Mouse (Mus musculus): ENCODE measurements around the gene Dpyd. TPM values are rescaled to one million over a fixed set of nuclear protein-coding genes. Genes with fewer than 3 reads are reported as not detected.

Gene Dpyd
- total and polyA plus RNA-seq, 3 experiments: 2.0 to 4.5 (median 4.3) TPM

- no peaks in the 10 kb centered on the region for H3K27me3 ChIP-seq (ENCODE audit: control insufficient read depth, insufficient read depth, low read length)
- no peak overlapping the region for H3K4me3 ChIP-seq
- H3K36me3 ChIP-seq (ENCODE audit: control insufficient read depth, insufficient read depth, low read length): no peaks in the 10 kb centered on the region
- TF ChIP-seq POLR2A (IDR thresholded peaks at IDR 0.05; ENCODE audit: insufficient read depth, low read depth, low read length): no peak
- TF ChIP-seq EP300 (IDR thresholded peaks at IDR 0.05; ENCODE audit: insufficient read depth, low read depth, low read length): no peak
- TF ChIP-seq CTCF (IDR thresholded peaks at IDR 0.05): no peak
- intact Hi-C loops (cut with DNase I): no loop called here
- H3K4me1 ChIP-seq (ENCODE audit: control insufficient read depth, insufficient read depth, low read length): no peaks in the 10 kb centered on the region
- no peak overlapping the region for H3K9ac ChIP-seq (ENCODE audit: low read depth, low read length)
- no peaks in the 10 kb centered on the region for H3K79me2 ChIP-seq (replicated peaks; ENCODE audit: control insufficient read depth, insufficient read depth, low read length)
- WGBS: 88% methylated on average over 1 of the region's 1 CpGs
- H3K27ac ChIP-seq: no peak overlapping the region
- no peak for DNase-seq
These were observed 480.7 kb downstream of the Dpyd start for GRCm38 (mm10) chr3:119042611-119043010.

DNA sequence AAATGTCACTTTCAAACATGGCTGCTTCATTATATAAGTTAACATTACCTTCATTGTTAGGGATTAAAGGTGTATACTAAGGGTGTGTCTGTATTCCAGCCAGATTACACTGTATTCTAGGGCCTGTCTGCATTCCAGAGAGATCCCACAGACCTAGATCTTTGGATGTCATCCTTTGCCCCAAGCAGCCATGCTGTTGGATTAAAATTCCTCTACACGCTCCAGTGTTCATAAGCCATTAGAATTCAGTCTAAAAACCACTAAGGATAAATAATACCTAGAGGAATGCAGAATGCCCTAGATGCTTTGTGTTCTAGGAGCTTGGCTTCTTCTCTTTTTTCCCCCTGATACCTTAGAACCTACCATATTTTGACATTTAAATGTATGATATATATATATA lies 494.2 kb downstream of the Dpyd start:
- Histone ChIP-seq H3K27ac (no peak overlapping the region), H3K4me1 (ENCODE audit: control insufficient read depth, insufficient read depth, low read length) (no peaks in the 10 kb centered on the region), H3K79me2 (replicated peaks; ENCODE audit: control insufficient read depth, insufficient read depth, low read length) (no peaks in the 10 kb centered on the region), H3K9ac (ENCODE audit: low read depth, low read length) (no peak overlapping the region), H3K4me3 (no peak overlapping the region), H3K27me3 (ENCODE audit: control insufficient read depth, insufficient read depth, low read length) (no peaks in the 10 kb centered on the region), H3K36me3 (ENCODE audit: control insufficient read depth, insufficient read depth, low read length) (no peaks in the 10 kb centered on the region)
- intact Hi-C loops (cut with DNase I): no loop called here
- no peak for DNase-seq
- WGBS: 88% methylated on average over 1 of the region's 1 CpGs
- TF ChIP-seq POLR2A (IDR thresholded peaks at IDR 0.05; ENCODE audit: insufficient read depth, low read depth, low read length) (no peak), CTCF (IDR thresholded peaks at IDR 0.05) (no peak), EP300 (IDR thresholded peaks at IDR 0.05; ENCODE audit: insufficient read depth, low read depth, low read length) (no peak)

GRCm38 (mm10) chr3:119063214-119063613 lies 501.3 kb downstream of the Dpyd start:
- intact Hi-C loops (cut with DNase I): no loop called here
- 65% methylated on average over 4 of the region's 4 CpGs for WGBS

GRCm38 (mm10) chr3:119063642-119064041 lies 501.7 kb downstream of the Dpyd start:
- no peaks in the 10 kb centered on the region for H3K36me3 ChIP-seq (ENCODE audit: control insufficient read depth, insufficient read depth, low read length)
- intact Hi-C loops (cut with DNase I): no loop called here
- no peak overlapping the region for H3K9ac ChIP-seq (ENCODE audit: low read depth, low read length)
- no peak overlapping the region for H3K4me3 ChIP-seq
- no peaks in the 10 kb centered on the region for H3K4me1 ChIP-seq (ENCODE audit: control insufficient read depth, insufficient read depth, low read length)
- no peaks in the 10 kb centered on the region for H3K27me3 ChIP-seq (ENCODE audit: control insufficient read depth, insufficient read depth, low read length)
- WGBS: 12% methylated on average over 1 of the region's 1 CpGs
- TF ChIP-seq POLR2A (IDR thresholded peaks at IDR 0.05; ENCODE audit: insufficient read depth, low read depth, low read length) (no peak), CTCF (IDR thresholded peaks at IDR 0.05) (no peak), EP300 (IDR thresholded peaks at IDR 0.05; ENCODE audit: insufficient read depth, low read depth, low read length) (no peak)
- H3K79me2 ChIP-seq (replicated peaks; ENCODE audit: control insufficient read depth, insufficient read depth, low read length): no peaks in the 10 kb centered on the region
- no peak overlapping the region for H3K27ac ChIP-seq
- no peak for DNase-seq

More at GRCm38 (mm10) chr3:119063214-119063613, 501.3 kb downstream of the Dpyd start:
- TF ChIP-seq EP300 (IDR thresholded peaks at IDR 0.05; ENCODE audit: insufficient read depth, low read depth, low read length): no peak
- TF ChIP-seq POLR2A (IDR thresholded peaks at IDR 0.05; ENCODE audit: insufficient read depth, low read depth, low read length): no peak
- no peak for TF ChIP-seq CTCF (IDR thresholded peaks at IDR 0.05)
- Histone ChIP-seq H3K36me3 (ENCODE audit: control insufficient read depth, insufficient read depth, low read length) (no peaks in the 10 kb centered on the region), H3K79me2 (replicated peaks; ENCODE audit: control insufficient read depth, insufficient read depth, low read length) (no peaks in the 10 kb centered on the region), H3K27me3 (ENCODE audit: control insufficient read depth, insufficient read depth, low read length) (no peaks in the 10 kb centered on the region), H3K4me3 (no peak overlapping the region), H3K9ac (ENCODE audit: low read depth, low read length) (no peak overlapping the region), H3K4me1 (ENCODE audit: control insufficient read depth, insufficient read depth, low read length) (no peaks in the 10 kb centered on the region), H3K27ac (no peak overlapping the region)
- no peak for DNase-seq

DNA sequence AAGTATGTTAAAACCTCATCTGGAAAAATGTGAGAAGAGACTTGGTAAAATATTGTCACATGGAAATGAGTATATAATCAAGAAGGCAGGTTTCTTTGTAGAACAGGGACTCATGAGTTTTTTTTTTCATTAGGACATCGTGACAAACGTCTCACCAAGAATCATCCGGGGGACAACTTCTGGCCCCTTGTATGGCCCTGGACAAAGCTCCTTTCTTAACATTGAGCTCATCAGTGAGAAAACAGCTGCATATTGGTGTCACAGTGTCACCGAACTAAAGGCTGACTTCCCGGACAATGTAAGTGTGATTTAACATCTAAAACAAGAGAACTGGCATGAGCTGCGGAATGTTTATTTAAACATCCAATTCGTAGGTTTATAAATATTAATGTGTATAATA lies 502.8 kb downstream of the Dpyd start:
- H3K79me2 ChIP-seq (replicated peaks; ENCODE audit: control insufficient read depth, insufficient read depth, low read length): no peaks in the 10 kb centered on the region
- no peak for TF ChIP-seq EP300 (IDR thresholded peaks at IDR 0.05; ENCODE audit: insufficient read depth, low read depth, low read length)
- no peak for TF ChIP-seq POLR2A (IDR thresholded peaks at IDR 0.05; ENCODE audit: insufficient read depth, low read depth, low read length)
- TF ChIP-seq CTCF (IDR thresholded peaks at IDR 0.05): no peak
- no peaks in the 10 kb centered on the region for H3K36me3 ChIP-seq (ENCODE audit: control insufficient read depth, insufficient read depth, low read length)
- intact Hi-C loops (cut with DNase I): no loop called here
- no peak for DNase-seq
- no peaks in the 10 kb centered on the region for H3K4me1 ChIP-seq (ENCODE audit: control insufficient read depth, insufficient read depth, low read length)
- H3K9ac ChIP-seq (ENCODE audit: low read depth, low read length): no peak overlapping the region
- H3K27ac ChIP-seq: no peak overlapping the region
- no peak overlapping the region for H3K4me3 ChIP-seq
- no peaks in the 10 kb centered on the region for H3K27me3 ChIP-seq (ENCODE audit: control insufficient read depth, insufficient read depth, low read length)
- 84% methylated on average over 7 of the region's 7 CpGs for WGBS

GRCm38 (mm10) chr3:119067221-119067620 lies 505.3 kb downstream of the Dpyd start:
- 75% methylated on average over 9 of the region's 9 CpGs for WGBS

More at GRCm38 (mm10) chr3:119067221-119067620, 505.3 kb downstream of the Dpyd start:
- no peak for DNase-seq
- Histone ChIP-seq H3K9ac (ENCODE audit: low read depth, low read length) (no peak overlapping the region), H3K4me3 (no peak overlapping the region), H3K36me3 (ENCODE audit: control insufficient read depth, insufficient read depth, low read length) (no peaks in the 10 kb centered on the region), H3K4me1 (ENCODE audit: control insufficient read depth, insufficient read depth, low read length) (no peaks in the 10 kb centered on the region), H3K27me3 (ENCODE audit: control insufficient read depth, insufficient read depth, low read length) (no peaks in the 10 kb centered on the region), H3K79me2 (replicated peaks; ENCODE audit: control insufficient read depth, insufficient read depth, low read length) (no peaks in the 10 kb centered on the region), H3K27ac (no peak overlapping the region)
- TF ChIP-seq EP300 (IDR thresholded peaks at IDR 0.05; ENCODE audit: insufficient read depth, low read depth, low read length): no peak
- TF ChIP-seq POLR2A (IDR thresholded peaks at IDR 0.05; ENCODE audit: insufficient read depth, low read depth, low read length): no peak
- no peak for TF ChIP-seq CTCF (IDR thresholded peaks at IDR 0.05)
- intact Hi-C loops (cut with DNase I): no loop called here

Measured in heart, adult 2 months (tissue).